ENCODE assay signal across 9 mouse cellular contexts in genomic region chr1:90590797-90591196, GRCm38 (mm10). TPM values are rescaled to one million over a fixed set of nuclear protein-coding genes. Genes with fewer than 3 reads are reported as not detected.
A peak's percentile ranks its signal among the peaks of the same experiment; 100 is the strongest.
DNase-seq lines count a peak whose midpoint lies in the region; ATAC-seq and TF ChIP-seq lines count a peak whose summit lies in the region.
"Had no signal": no experiment of that assay in that cellular context is flagged by ENCODE, and none has a peak within 500 bp of the region (broad histone marks: within the 10 kb centered on the region; RNA-seq: fewer than 3 reads in every experiment).

No protein-coding gene starts in this region.

- peak in 2 of 3 experiments; percentile 52; a peak in 4 of 6 replicates for TF ChIP-seq CTCF in MEL (IDR thresholded peaks at IDR 0.05 in 2 of 3, conservative IDR thresholded peaks at IDR 0.05 in 1 of 3; ENCODE audit: control insufficient read depth in 1 of 3, insufficient read depth in 1 of 3, low read depth in 2 of 3, low read length in 3 of 3, poor library complexity in 1 of 3, severe bottlenecking in 1 of 3)

- 35% methylated on average over 2 of the region's 2 CpGs for WGBS in heart, embryonic 11.5 days (ENCODE audit: insufficient replicate concordance)

- no peaks in the 10 kb centered on the region for H3K27me3 ChIP-seq in MEL (ENCODE audit: control insufficient read depth in 1 of 2, insufficient read depth in 2 of 2, low read length in 2 of 2)
- H3K27me3 ChIP-seq in heart, embryonic 11.5 days (ENCODE audit: control insufficient read depth, insufficient read depth, low read length): peaks cover 7% of the 10 kb centered on the region; the same call in 1 of the 2 replicates

- H3K27ac ChIP-seq in MEL (ENCODE audit: control insufficient read depth, low read depth, low read length): no peak overlapping the region
- no peak overlapping the region for H3K27ac ChIP-seq in heart, embryonic 11.5 days (ENCODE audit: low read depth, low read length)
- H3K27ac ChIP-seq: limb, embryonic 15.5 days had no signal

- no peaks in the 10 kb centered on the region for H3K4me1 ChIP-seq in MEL (ENCODE audit: control insufficient read depth in 1 of 2, insufficient read depth in 2 of 2, low read length in 2 of 2)
- peaks cover 12% of the 10 kb centered on the region; the same call in 1 of the 2 replicates for H3K4me1 ChIP-seq in heart, embryonic 11.5 days (ENCODE audit: control insufficient read depth, insufficient read depth, low read length)

- 0 out of 2 replicates have a peak, but pooled peaks have one; percentile 50 for ATAC-seq in heart, embryonic 11.5 days (replicated peaks; ENCODE audit: insufficient number of reproducible peaks, low FRiP score, low TSS enrichment)
- ATAC-seq in activated CD4-positive, CD25-positive, alpha-beta regulatory T cell, adult 4 months: no peak

- intact Hi-C loops in left cerebral cortex, postnatal 14 days (cut with DNase I): loop anchor here (10.0 kb wide), 2 partner anchors 656 to 926 kb away; partner anchors contain the start of gene Gbx2

- TF ChIP-seq POLR2A in MEL (IDR thresholded peaks at IDR 0.05; ENCODE audit: control insufficient read depth in 1 of 2, insufficient read depth in 1 of 2, low read depth in 1 of 2, low read length in 2 of 2, poor library complexity in 1 of 2): no peak

- H3K4me2 ChIP-seq in heart, embryonic 11.5 days: no peak overlapping the region
- H3K4me2 ChIP-seq: limb, embryonic 15.5 days had no signal

- H3K4me3 ChIP-seq in MEL (ENCODE audit: control insufficient read depth in 1 of 2, insufficient read depth in 1 of 2, low read depth in 2 of 2, low read length in 2 of 2): no peak overlapping the region
- H3K4me3 ChIP-seq in heart, embryonic 11.5 days (ENCODE audit: low read depth, low read length): no peak overlapping the region
- H3K4me3 ChIP-seq: limb, embryonic 15.5 days had no signal

- no peak for TF ChIP-seq EP300 in MEL (IDR thresholded peaks at IDR 0.05; ENCODE audit: low read depth in 1 of 2, low read length in 2 of 2)

- no peaks in the 10 kb centered on the region for H3K79me2 ChIP-seq in MEL (ENCODE audit: control insufficient read depth, insufficient read depth, low read length, poor library complexity)

- no peaks in the 10 kb centered on the region for H3K9me3 ChIP-seq in MEL (replicated peaks; ENCODE audit: insufficient read depth, low read length)
- no peaks in the 10 kb centered on the region for H3K9me3 ChIP-seq in heart, embryonic 11.5 days (replicated peaks; ENCODE audit: control insufficient read depth, low read length)
- H3K9me3 ChIP-seq: limb, embryonic 15.5 days had no signal

- no peaks in the 10 kb centered on the region for H3K36me3 ChIP-seq in MEL (ENCODE audit: control insufficient read depth in 1 of 2, insufficient read depth in 2 of 2, low read length in 2 of 2)
- H3K36me3 ChIP-seq in heart, embryonic 11.5 days (ENCODE audit: control insufficient read depth, insufficient read depth, low read length): no peaks in the 10 kb centered on the region
- H3K36me3 ChIP-seq: limb, embryonic 15.5 days had no signal

- peak; percentile 29 for DNase-seq in kidney, adult 18-20 months
- no peak for DNase-seq in kidney, adult 11 months
- peak; percentile 44 for DNase-seq in MEL (ENCODE audit: low read depth, low spot score)
- peak; percentile 72 for DNase-seq in embryo, embryonic 11.5 days (ENCODE audit: low read depth, low spot score)
- DNase-seq in left cerebral cortex, postnatal 14 days (ENCODE audit: low spot score in 2 of 2): peak; percentile 64 to 77
- peak; percentile 83 for DNase-seq in mesoderm, embryonic 11.5 days (ENCODE audit: low read depth, low spot score)

- no peak overlapping the region for H3K9ac ChIP-seq in MEL (ENCODE audit: control insufficient read depth, low read depth, low read length, poor library complexity, severe bottlenecking)
- no peak overlapping the region for H3K9ac ChIP-seq in heart, embryonic 11.5 days (ENCODE audit: low read depth, low read length)
- H3K9ac ChIP-seq: limb, embryonic 15.5 days had no signal

- TF ChIP-seq RAD21 in MEL (IDR thresholded peaks at IDR 0.05; ENCODE audit: low read depth, low read length): peak; percentile 6; the same call in 1 of the 2 replicates

TF ChIP-seq in MEL, 35 proteins besides CTCF, POLR2A, EP300 and RAD21:
- TF ChIP-seq BHLHE40 (IDR thresholded peaks at IDR 0.05; ENCODE audit: borderline replicate concordance, low read depth, low read length): no peak
- TF ChIP-seq MAFK (IDR thresholded peaks at IDR 0.05; ENCODE audit: borderline replicate concordance, low read depth, low read length): no peak
- peak; percentile 41 for TF ChIP-seq SMC3 (IDR thresholded peaks at IDR 0.05; ENCODE audit: low read depth, low read length)
- no peak for TF ChIP-seq GABPA (IDR thresholded peaks at IDR 0.05; ENCODE audit: low read depth, low read length)
TF ChIP-seq in MEL: peak in this region for 1.

RNA-seq across cellular contexts. Expression of gene Cops8, which starts 12.0 kb away (rescaled TPM):
- 65.4 and 103 TPM in 2 replicates for total RNA-seq in MEL (2012; rRNA removed)
- 10 to 100 TPM in 1 of 2 experiments, not detected in 1; 86.7 TPM for polyA plus RNA-seq in MEL (2012; ENCODE audit: insufficient read depth in 1 of 2, insufficient read length in 2 of 2, low read depth in 1 of 2, low replicate concordance in 2 of 2, missing spikeins in 1 of 2)
- polyA plus RNA-seq in heart, embryonic 11.5 days (2014; fragmentation: Nextera tagmentation; extraction: Ambion mirVana): 136 and 141 TPM in 2 replicates
- 100 to 1,000 TPM in 1 of 2 experiments, 10 to 100 TPM in 1; 92.0 to 102 TPM for total RNA-seq in left cerebral cortex, postnatal 14 days (2021)
- polyA plus RNA-seq in activated CD4-positive, CD25-positive, alpha-beta regulatory T cell, adult 4 months (2017; shearing (Covaris generic)): 100 to 1,000 TPM in 1 of 2 experiments, 10 to 100 TPM in 1; 99.5 to 132 TPM
